Mouse (Mus musculus) frontal cortex, adult 2 months (tissue): Measurements from ENCODE around the gene Gpr183. TPM values are rescaled to one million over a fixed set of nuclear protein-coding genes. Genes with fewer than 3 reads are reported as not detected.

Experiments used
- DNase-seq, 2 experiments: peaks; one replicate each; pipeline ENCODE4 v3.0.0; 2022; ENCODE audit warnings: low spot score in 1 of 2; ENCODE audit errors: extremely low spot score in 1 of 2
- polyA plus RNA-seq: library from polyadenylated mRNA; depleted of rRNA; stranded (reverse); fragments of >200 nt; gene quantifications from 2 replicates; pipeline ENCODE4 v1.2.3, GENCODE M21; 2012

Gene Gpr183
- polyA plus RNA-seq, 1 experiment: 1.6 TPM

DNA sequence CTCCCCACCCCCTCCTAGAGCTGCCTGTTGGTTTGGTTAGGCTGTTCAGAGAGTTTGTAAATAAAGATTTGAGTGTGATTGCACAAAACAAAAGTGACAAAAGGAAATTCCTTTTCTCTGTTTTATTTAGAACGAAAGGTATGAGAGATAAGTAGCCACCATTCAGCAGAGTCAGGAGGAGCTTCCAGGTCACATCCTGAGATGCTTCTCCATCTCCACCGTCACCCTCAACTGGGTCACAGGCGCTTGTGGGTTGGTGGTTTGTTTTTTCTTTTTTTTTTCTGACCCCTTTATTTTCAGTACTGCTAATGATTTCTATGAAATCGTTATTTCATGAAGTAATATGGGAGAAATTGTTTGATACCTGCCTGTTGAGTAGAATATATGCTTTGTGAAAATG, 28.6 kb downstream of the Gpr183 start:
- no peak for DNase-seq

DNA sequence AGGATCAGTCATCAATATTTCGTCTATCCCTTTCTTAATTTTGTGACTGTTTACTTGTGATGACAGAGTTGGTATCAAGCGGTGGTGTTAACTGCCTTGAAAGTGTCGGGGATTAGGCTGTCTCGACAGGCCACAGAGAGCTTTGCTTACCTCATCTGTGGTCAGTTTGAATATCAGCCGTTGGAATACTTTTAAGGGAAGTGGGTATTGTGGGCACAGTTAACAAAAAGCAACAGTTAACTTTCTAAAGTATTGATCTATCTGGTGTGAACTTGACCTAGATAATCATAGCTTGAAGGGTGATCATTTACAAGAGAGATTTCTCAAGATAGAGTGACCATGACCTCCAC, 30.4 kb downstream of the Gpr183 start:
- DNase-seq: no peak

DNA sequence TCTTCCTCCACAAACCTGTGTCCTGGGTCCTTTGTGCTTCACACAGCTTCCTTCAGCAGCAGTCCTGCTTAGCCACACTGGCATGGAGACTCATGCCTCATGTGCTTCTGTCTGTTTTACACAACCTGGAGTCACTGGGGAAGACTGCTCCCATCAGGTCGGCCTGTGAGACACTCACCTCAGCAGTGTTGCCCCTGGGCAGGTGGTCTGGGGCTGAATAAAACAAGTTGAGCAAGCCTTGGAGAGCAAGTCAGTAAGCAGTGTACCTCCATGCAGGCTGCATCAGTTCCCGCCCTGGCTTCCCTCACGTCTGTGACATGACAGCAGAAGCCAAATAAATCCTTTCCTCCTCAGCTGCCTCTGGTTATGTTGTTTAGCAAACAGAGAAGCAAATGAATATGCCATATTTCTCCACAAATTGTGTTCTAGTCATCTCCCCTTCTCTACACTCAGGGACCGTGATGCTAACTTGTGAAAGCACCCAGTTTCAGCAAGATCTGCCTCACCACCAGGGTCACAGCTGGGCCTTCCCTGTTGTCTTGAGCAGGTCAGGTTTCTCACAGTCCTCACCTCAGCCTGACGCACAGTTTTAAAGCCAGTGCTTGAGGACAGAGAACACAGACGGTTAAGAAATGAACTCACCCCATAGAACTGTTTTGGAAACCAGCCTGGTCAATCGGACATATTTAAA, 30.9 kb downstream of the Gpr183 start:
- DNase-seq: no peak

DNA sequence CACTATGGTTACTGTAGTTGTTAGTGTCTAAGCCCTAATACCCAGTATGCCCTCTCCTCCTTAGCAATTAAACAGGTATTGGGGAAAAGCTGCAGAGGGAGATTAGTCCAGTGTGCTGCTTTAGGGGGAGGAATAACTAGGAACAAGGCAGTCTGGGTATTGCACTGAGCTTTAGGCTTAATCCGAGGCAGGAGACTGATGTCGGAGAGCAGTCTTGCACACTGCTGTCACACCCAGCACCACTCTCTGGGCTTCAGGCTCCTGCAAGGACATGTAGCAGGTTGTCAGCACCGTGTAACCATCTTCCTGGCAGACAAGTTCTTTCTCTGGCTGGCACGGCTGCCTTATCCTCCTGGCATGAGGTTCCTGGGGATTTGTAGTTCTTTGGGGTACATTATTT, 32.8 kb downstream of the Gpr183 start:
- no peak for DNase-seq

DNA sequence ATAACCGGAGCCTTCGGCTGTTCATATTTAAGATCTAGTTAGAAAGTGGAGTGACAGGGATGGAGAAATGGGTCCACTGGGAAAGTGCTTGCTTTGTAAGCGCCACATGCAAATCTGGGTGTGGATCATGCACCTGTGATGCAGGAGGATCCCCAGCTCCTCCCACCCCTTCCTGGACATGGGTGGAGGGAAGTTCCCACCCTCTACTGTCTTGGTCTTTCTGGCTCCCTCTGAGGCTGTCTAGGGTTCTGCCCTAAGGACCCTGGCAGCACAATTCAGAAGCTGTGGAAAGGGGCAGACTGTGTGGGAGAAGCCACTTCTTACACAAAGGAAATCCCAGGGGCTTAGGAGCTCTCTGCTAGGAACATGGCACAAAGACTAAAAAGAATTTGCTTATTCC, 33.4 kb downstream of the Gpr183 start:
- DNase-seq: no peak

DNA sequence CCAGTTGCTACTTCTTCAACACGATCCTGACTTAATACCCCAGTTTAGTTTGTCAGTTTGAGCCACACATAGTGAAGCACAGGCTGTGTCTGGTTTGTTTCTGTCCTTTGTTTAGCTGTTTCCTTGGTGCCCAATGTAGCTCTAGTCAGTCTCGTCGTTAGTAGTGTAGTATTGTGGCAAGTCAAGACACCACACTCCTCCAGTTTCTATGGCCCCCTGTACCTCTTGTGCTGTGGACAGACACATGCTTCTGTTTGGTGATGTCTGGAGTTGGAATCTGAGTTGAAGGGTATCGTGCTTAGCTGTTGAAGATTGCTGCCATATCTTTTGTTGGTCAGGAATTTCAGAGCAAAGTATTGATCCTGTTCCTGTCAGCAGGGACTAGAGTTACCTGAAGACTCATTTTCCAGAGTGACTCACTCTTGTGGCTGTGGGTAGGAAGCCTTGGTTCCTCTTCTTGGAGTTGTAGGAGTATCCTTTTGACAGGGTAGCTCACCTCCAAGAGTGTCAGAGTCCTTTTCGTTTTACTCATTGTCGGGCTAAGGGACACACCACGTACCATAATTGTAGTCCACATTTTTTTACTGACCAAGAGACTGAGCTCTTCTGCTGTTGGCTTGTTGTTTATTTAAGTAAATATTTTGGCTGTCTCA, 34.1 kb downstream of the Gpr183 start:
- DNase-seq: no peak

DNA sequence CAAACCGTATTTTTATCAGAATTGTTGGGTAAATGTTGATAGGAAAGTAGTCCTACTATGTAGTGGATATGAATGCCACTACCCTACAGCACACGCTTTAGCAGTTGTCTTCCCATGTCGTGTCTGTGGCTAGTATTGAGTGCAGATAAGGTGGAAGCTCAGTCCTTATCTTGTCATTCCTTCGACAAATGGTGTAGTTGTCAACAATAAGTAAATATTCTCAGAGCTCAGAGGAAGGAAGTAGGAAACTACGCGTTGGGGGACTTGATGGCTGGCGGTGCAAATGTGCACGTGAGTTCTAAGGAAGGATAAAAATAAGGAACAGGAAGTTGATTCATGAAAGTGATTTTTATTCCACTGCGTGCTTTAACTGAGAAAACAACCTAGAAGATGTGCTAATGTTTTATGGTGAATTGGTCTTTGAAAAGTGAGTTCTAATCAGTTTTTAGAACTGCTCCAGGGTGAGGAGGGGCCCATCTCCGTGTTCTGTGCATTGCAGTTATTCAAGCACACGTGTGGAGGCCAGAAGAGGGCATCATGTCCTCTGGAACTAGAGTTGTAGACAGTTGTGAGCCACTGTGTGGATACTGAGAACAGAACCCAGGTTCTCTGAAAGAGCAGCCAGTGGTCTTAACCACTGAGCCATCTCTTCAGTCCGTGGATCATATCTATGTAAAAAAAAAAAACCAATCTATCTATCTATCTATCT, 35.6 kb downstream of the Gpr183 start:
- no peak for DNase-seq

DNA sequence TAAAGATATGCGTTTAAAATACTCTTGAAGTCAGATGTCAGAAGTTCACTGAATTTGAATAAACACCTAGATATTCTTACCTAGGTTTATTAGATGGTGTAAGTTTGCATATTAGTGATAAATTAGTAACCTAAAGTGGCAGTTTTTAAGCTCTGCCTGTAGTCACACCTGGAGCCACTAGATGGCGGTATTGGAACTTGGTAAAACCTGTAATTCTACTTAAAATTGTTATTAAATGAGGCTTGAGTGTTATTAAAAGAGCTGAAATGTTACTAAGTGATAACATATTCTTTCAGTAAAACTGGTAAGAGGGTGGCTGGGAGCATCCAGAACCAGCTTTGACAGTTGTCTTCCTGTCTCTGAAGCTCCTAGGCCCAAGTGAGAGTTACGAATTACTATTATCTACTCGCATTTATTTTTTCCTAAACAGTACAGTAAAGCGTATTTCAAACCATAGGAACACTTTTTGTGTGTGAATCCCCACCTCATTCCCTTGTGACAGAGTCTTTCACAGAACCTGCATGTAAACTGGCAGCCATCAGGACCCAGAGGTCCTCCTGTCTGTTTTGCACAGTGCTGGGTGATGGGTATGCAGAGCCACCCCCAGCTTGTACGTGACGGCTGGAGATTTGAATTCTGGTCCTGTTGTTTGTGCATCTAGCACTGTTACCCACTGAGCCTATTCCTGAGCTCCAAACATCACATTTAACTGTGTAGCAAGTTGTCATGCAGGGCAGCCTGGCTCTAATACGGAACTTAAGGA, 36.4 kb downstream of the Gpr183 start:
- DNase-seq: peak in 1 of 2 experiments; percentile 77

DNA sequence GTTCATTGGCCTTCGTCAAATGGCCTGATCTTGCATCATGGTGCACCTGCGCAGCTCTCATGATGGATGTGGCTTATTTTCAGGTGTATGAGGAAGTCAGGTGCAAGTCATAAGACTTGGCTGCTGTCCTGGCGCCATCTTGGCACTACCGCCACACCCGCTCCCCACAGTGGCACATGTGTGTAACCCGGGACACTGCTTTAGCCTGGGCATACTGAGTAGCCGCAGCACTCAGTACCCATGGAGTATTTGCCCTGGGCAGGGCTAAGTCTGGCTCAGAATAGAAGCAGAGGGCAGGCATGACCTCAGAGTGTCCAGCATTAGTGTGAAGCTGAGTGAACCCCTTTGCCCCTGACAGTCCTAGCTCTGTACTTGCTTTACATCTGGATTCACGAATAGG, 37.5 kb downstream of the Gpr183 start:
- no peak for DNase-seq

DNA sequence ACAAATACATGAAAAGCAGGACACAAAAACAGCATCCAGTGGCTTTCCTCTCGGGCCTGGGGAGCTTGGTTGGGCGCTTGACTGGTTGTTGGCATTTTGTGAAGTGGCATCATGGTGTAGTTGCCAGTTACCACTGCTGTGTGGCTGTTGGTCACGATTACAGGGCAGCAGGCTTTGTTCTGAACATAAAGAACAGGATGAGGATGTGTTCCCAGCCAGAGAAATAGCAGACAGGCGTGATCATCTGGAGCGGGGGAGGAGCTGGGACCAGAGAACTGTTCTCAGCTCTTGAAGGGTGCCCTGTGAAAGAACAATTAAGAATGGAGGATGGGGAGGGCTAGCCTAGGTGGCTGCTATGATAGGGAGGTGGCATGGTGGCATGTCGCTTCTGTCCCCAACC, 38.1 kb downstream of the Gpr183 start:
- no peak for DNase-seq

DNA sequence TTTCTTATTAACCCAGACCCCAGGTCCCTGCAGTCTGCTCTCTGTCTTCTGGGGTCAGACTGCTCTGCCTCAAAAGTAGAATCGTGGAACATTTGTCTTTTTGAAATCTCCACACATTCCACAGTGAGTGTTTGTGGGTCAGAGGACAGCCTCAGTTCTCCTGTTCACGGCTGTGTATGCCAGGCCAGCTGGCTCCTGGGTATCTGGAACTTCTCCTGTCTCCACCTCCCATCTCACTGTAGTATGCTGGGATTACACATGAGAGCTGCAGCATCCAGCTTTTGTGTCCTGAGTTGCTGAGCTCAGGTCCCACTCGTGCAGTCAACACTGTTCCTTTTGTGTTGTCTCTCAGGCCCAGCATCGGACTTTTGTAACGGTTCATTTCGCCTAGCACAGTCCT, 40.1 kb downstream of the Gpr183 start:
- no peak for DNase-seq

DNA sequence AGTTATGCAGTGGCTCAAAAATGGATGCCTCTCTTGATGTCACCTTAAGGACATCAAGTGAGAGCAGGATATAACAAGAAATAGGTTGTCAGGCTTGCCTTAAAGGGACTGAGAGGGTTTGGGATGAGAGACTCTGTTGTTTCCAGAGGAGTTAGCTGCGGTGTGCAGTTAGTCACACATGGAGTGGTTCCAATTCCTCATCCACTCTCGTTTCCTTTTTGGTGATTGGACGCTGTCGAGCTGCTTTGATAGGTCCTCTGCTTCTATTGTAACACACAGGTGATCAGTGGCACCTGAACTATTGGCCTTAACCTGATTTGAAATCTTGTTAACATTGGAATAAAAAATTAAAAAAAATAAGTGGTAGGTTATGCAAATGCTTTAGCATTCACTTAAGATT, 42.3 kb downstream of the Gpr183 start:
- DNase-seq: no peak

DNA sequence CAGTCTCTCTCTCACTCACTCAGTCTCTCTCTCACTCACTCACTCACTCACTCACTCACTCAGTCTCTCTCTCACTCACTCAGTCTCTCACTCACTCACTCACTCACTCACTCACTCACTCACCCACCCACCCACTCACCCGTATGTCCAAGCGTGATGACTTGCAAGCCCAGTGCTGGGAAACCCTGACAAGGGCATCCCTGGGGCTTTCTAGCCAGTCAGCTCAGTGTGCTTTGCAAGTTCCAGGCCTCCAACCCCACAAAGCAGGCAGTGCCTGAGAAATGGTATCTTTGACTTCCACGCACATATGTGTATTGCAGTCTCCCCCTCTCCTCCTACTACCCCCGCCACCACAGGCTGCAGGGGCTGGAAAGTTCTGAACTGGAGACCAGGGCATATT, 43.0 kb downstream of the Gpr183 start:
- DNase-seq: no peak

DNA sequence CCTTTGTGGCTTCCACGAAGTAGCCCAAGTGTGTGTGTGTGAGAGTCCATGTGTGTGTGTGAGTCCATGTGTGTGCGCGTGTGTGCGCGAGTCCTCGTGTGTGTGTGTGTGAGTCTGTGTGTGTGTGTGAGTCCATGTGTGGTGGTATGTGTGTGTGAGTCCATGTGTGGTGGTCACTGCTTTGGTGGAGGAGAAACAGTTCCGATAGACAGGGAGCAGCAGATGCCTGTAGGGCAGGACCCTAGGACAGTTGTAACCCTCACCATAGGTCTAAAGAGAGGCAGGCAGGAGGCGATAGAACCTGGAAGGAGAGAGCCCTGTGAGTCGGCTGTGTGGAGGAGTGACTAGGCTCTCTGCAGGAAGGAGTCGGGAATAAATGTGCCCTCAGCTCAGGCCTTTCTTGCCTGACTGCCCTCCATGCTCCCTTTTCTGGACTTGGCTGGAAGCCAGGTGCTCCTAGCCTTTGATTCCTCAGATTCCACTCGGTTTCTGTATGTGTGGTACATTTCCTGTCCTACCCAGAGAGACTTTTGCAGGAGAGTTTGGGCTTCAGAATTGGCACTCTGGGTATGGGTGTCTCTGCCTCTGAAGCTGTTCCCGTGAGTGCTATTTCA, 44.4 kb downstream of the Gpr183 start:
- no peak for DNase-seq

DNA sequence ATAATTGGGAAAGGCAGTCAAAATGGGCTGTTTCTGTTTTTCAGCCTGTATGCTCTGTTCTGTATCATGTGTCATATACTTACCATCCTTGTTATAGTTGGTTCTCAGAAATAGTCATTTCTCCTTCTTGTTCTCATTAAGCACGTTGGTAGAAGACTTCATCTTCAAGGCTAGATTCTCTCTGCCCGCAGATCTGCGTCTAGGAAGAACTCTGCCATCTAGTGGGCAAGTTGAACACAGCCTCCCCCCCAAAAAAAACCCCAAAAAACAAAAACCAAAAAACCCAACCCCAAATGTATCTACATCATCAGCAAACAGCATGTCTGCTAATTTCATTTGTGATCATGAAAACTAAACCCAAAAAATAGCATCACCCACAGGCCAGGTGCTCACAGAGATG, 45.2 kb downstream of the Gpr183 start:
- DNase-seq: peak in 1 of 2 experiments; percentile 45

DNA sequence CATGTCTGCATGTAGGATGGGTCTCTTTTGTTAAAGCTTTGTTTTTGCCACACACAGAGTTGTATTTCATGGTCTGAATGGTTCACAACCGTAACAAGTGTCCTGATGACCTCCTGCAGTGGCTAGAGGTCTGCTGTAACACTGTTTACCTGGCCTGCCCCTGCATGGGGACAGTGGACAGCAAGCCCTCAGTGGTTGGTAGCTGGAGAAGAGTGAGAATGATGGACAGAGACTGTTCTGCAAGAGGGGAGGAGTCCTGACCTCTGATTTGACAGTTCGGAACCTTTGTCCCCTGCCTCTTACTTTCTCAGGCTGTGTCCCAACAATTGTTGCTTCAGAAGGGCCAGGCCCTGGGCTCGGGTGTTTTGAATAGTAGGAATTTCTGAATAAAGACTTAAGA, 46.7 kb downstream of the Gpr183 start:
- no peak for DNase-seq

DNA sequence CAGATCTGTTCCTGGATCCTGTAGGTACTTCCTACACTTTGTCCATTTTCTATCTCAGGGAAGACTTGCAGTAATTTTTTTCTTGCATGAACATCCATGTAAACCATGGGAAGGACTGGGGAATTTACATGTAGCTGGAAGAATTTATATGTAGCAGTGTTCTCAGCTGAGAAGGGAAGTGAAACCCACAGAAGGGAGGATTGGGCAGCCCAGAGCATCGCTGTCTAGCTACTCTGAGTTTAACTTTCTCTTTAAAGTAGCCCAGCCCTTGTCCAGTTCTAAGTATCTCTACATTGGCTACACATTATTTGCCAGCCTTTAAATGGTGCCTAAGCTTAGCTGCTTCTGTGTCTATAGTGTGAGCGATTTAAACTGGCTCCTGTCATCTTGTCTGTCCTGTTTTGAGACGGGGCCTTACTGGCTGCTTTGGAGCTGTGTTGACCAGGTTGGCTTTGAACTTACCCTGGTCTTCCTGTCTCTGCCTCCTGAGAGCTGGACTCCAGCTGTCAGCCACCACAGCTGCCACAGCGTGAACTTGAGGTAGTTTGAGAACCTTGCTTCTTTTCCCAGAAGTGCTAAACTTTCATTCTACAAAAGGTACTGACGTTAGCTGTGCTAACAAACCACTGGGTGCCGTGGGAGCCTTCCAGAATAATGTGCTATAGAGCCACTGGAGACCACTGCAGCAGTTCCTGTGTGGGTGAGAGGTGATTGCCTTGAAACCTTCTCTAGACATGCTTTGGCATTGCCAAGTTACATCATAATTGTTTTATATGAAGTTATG, 48.5 kb downstream of the Gpr183 start:
- no peak for DNase-seq

DNA sequence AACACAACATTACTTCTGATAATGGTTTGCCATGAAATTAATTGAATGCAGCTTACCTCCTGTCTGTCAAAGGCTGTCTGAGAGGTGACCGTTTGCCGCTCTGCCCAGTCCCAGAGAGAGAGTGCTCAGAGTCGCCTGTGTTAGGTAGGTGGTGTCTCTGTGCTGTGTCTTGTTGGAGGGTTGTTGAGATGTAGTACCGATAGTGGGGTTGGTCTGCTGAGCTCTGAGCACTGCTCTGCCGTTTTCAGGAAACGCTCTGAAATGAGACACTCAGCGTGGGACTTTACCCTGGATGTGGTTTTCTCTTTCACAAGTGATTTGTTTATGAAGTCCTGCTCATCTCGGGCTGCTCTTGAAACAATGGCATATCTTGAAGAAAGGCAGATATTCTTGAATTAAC, 49.4 kb downstream of the Gpr183 start, which contains the start of gene Gpr18:
Gpr18 (minus strand) TSS at position 161 of the 400 bp plus-strand sequence.
- no peak for DNase-seq

DNA sequence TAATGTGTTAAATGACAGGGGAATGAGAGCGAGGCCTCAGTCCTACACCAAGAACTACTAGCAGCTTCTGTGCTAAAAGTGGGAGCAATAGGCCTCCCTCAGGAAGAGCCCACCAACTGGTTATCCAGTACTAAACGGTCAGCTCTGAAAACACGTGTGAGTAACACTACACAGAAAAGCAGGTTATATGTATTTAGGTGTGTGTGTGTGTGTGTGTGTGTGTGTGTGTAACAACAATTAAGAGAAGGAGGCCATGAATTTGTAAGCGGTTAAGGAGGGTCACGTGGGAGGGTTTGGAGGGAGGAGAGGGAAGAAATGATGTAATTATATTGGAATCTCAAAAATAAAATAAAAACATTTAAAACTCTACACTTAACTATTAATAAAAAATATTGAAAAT, 49.9 kb downstream of the Gpr183 start:
- no peak for DNase-seq

DNA sequence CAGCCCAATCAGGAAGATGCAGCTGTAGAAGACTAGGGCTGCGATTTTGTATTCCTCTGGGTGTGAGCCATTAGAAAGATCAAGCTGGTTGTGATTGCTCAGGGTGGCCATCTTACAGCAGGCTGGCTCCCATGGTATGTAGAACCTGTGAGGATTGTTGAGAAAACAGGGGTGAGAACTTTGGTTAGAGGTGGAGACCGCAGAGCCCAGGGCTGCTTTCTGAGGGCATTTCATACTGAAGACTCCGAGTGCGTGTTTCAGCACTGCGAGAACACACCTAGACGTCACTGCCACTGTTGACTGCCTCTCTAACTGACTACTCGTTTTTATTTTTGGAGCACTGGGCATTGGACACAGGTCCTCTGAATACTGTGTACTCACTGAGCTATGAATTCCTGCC, 52.5 kb downstream of the Gpr183 start:
- DNase-seq: no peak
